Mouse (Mus musculus) layer of hippocampus, adult 2 months (tissue): ENCODE results near the gene Kcnq1. TPM values are rescaled to one million over a fixed set of nuclear protein-coding genes. Genes with fewer than 3 reads are reported as not detected.

ENCODE experiments used
- DNase-seq, 2 experiments: peaks; one replicate each; pipeline ENCODE4 v3.0.0; 2022; ENCODE audit warnings: low spot score in 2 of 2
- H3K27ac ChIP-seq: fragments of 200-600 bp; 2 replicates; pipeline ENCODE4 v1.8.1; 2022
- H3K4me3 ChIP-seq: fragments of 200-600 bp; 2 replicates; pipeline ENCODE4 v1.8.1; 2022; ENCODE audit warnings: mild to moderate bottlenecking
- CTCF ChIP-seq: fragments of 200-600 bp; conservative IDR thresholded peaks from 2 replicates; pipeline ENCODE4 v1.8.1; 2022; ENCODE audit warnings: antibody characterized with exemption, mild to moderate bottlenecking, moderate library complexity
- total RNA-seq, 2 experiments: library from RNA; stranded (reverse); gene quantifications; 2 replicates each; pipeline ENCODE4 v1.2.3; 2021

Gene Kcnq1
- total RNA-seq, 2 experiments from 2014 or later = 0.29 to 0.97 TPM

DNA sequence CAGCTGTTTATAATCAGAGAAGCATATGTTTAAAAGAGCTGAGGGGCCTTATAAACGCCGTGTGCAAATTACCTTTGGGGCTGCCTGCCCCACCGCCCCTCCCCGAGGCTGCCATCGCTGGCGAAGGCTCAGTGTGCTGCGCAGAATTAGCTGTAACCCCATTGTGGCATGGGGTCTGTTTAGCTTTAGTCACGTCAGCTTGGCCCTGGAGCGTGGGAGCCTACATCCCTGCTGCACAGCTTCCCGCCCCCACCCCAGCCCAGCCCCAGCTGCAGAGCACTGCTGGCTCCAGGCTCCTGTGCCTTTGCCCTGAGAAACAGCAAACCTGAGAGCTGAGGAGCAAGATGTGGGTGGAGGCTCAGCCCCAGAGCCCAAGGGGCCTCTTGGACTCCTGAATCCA lies 199.6 kb downstream of the Kcnq1 start:
- TF ChIP-seq CTCF = no peak
- Histone ChIP-seq H3K4me3 (no peak overlapping the region), H3K27ac (no peak overlapping the region)
- DNase-seq = no peak

GRCm38 (mm10) chr7:143308001-143308400 lies 201.8 kb downstream of the Kcnq1 start:
- TF ChIP-seq CTCF = no peak
- Histone ChIP-seq H3K27ac (no peak overlapping the region), H3K4me3 (no peak overlapping the region)
- no peak for DNase-seq

DNA sequence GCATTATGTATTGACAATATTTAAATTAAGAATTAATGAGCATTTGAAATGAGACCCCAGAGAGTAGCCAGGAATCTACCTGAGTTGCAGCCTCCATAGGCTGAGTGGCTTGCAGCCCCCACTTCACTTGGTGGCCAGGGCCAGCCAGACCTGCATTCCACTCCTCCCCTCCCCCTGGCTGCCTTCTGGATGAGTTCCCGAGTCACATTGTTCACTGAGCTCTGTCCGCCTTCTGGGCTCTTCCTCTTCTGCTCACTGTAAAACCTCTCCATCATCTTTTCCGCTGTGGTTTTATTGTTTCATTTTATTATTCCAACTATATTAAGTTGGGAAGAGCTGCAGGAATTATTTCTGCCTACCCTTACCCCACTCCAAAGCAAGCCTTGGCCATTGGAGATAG lies 204.1 kb downstream of the Kcnq1 start:
- H3K4me3 ChIP-seq = no peak overlapping the region
- H3K27ac ChIP-seq = no peak overlapping the region
- TF ChIP-seq CTCF = no peak
- no peak for DNase-seq

GRCm38 (mm10) chr7:143310847-143311246 lies 204.7 kb downstream of the Kcnq1 start:
- DNase-seq = no peak
- Histone ChIP-seq H3K27ac (no peak overlapping the region), H3K4me3 (no peak overlapping the region)
- no peak for TF ChIP-seq CTCF

GRCm38 (mm10) chr7:143311471-143311870 lies 205.3 kb downstream of the Kcnq1 start:
- no peak for DNase-seq
- TF ChIP-seq CTCF = no peak
- Histone ChIP-seq H3K27ac (no peak overlapping the region), H3K4me3 (no peak overlapping the region)

- H3K27ac ChIP-seq = no peak overlapping the region
- TF ChIP-seq CTCF = no peak
- DNase-seq = no peak
- no peak overlapping the region for H3K4me3 ChIP-seq
Measured at GRCm38 (mm10) chr7:143313572-143314319, 207.6 kb downstream of the Kcnq1 start.

DNA sequence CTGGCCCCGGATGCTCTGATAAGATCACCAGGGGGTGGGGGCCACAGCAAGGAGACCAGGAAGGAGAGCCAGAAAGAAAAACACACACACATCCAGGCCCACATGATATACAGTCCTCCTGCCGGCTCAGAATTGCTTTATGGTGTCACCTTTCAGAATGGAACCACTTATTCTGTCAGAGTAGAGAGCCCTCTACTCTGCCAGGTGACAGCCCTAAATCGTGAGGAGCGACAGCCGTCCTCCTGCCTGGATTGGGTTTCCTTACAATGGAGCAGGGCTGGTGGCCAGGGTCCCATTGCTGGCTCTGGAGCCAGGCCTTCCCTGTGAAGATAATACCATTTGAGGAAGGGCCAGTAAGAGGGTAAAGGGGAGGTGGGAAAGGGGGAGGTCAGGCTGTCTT lies 212.3 kb downstream of the Kcnq1 start:
- TF ChIP-seq CTCF = no peak

DNA sequence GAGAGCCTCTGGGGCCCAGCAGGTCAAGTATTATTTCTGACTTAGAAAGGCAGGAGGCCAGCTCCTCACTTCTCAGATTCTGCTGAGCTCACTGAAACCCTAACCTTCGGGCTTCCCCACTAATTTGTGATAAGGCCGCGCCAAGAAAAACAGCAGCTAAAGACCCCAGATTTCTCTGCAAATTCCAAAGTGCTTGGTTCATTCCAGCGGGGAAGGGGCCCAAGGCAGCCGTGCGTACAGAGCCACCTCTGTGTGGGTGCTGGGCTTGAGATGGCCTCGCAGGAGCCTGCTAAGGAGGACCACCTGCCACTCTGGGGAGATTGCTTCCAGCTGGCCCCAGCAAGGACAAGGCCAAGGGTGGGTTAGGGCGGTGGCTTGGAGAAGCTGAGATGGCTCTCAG lies 214.2 kb downstream of the Kcnq1 start:
- H3K4me3 ChIP-seq = no peak overlapping the region
- no peak for DNase-seq
- no peak overlapping the region for H3K27ac ChIP-seq
- TF ChIP-seq CTCF = no peak

More for the DNA sequence above, 212.3 kb downstream of the Kcnq1 start:
- Histone ChIP-seq H3K27ac (no peak overlapping the region), H3K4me3 (no peak overlapping the region)
- no peak for DNase-seq

DNA sequence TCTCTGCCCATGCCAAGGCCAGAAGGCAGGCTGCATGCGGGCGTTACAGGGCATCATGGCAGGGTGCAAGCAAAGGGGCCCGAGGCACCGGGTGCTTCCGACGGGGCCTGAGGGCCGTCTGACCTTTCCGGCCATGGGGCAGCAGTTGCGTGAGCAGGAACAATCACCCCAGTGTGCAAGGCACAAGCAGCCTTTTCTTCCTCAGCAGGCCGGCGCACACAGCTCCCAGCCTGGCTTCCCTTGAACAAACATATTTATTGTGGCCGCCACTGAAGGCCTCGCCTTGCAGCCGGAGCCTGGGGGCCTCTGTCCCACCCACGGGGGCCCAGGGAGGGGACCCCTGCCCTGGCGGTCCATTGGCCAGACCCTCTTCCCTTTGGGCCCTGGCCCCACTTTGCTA lies 218.9 kb downstream of the Kcnq1 start:
- Histone ChIP-seq H3K27ac (no peak overlapping the region), H3K4me3 (no peak overlapping the region)
- DNase-seq = no peak
- no peak for TF ChIP-seq CTCF

DNA sequence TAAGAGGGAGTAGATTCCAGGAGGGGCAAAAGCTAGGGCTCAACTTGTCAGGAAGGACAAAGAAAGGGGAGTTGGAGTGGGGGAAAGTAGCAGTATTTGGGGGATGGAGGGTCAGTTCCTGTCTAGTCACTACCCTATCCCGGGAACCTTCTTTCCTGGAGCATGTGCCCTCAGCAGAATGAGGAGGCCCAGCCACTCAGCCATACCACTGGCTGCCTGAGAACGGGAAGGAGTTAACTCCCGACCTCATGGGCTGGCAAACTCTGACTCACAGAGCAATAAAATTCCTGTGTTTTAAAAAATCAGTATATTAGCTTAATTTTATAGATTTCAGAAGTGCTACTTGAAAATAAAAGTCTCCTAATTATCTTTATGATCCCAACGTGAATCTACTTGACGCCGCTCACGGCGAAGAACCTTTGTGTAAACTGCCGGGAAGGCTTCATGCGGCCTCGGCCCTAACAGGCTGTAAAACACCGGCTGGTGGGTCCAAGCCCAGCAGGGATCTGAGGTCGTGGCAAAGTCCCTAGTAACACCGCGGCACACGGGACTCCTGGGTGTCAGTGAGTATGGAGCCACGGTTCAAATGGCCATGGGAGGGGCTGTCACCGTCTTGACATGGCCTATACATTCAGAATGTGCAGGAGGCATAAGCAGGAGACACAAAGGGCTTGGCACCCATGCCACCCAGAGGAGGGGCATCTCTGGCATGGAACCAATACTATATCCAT lies 222.2 kb downstream of the Kcnq1 start:
- TF ChIP-seq CTCF = no peak
- DNase-seq = no peak

GRCm38 (mm10) chr7:143329110-143329810 lies 223.1 kb downstream of the Kcnq1 start:
- no peak overlapping the region for H3K4me3 ChIP-seq
- TF ChIP-seq CTCF = peak; percentile 44
- peak; percentile 22 to 26 for DNase-seq
- no peak overlapping the region for H3K27ac ChIP-seq

More for the DNA sequence above, 222.2 kb downstream of the Kcnq1 start:
- H3K4me3 ChIP-seq = no peak overlapping the region
- H3K27ac ChIP-seq = no peak overlapping the region

GRCm38 (mm10) chr7:143333040-143333439 lies 226.9 kb downstream of the Kcnq1 start:
- no peak for TF ChIP-seq CTCF
- Histone ChIP-seq H3K4me3 (no peak overlapping the region), H3K27ac (no peak overlapping the region)
- DNase-seq = no peak

DNA sequence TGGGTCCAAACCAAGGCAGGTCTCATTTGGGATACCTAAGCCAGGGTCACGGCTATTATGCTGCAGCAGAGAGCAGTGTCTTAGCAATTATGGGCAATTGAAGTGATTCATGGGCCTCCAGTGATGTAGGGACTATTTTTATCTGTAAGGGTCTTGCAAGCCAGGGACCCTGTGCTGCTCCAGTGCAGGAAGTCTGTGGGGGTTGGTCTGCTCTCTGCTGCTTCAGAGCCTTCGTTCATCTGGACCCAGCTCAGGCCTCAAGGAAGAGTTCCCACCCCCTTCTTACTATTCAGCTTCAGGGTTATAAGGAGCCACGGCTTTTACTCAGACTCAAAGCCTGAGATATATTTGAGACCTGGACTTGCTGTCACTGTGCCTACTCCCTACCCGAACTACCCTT lies 227.4 kb downstream of the Kcnq1 start:
- Histone ChIP-seq H3K27ac (no peak overlapping the region), H3K4me3 (no peak overlapping the region)
- no peak for TF ChIP-seq CTCF
- no peak for DNase-seq
